Mouse (Mus musculus) testis, adult 10 weeks (tissue): ENCODE data around the gene Gm10198. TPM values are rescaled to one million over a fixed set of nuclear protein-coding genes. Genes with fewer than 3 reads are reported as not detected.

Experiments used
- polyA plus RNA-seq: library from polyadenylated mRNA; stranded (reverse); fragments of 350-450 nt; fragmentation: Illumina TruSeq; extraction: RNeasy Lipid Tissue Mini Kit (QIAGEN cat#74804); gene quantifications from one replicate; pipeline ENCODE4 v1.2.3, GENCODE M21; 2014; ENCODE audit warnings: low read depth, low replicate concordance

Gm10198 gene
- not detected for polyA plus RNA-seq

DNA sequence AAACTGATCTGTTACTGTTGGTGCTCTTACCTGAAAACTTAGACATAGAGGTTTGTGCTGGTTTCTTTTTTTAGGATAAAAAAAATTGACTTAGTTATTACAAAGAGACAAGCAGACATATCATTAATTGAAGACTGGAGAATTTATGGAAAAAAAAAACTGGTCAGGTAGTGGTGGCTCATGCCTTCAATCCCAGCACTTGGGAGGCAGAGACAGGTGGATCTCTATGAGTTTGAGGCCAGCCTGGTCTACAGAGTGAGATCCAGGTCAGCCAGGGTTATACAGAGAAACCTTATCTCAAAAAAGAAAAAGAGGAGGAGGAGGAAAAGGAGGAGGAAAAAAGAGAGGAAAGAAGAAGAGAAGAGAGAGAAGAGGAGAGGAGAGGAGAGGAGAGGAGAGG is at the start of gene Gm10198:
Gene Gm10198, plus strand, starts transcription at position 301 of the 400 bp plus-strand sequence.

Other genes starting within 250 kb of the Gm10198 start
- gene Gpbp1, start 102.7 kb upstream of the Gm10198 start, polyA plus RNA-seq, result 615 TPM
- not detected for gene Gm49496, start 42.8 kb upstream of the Gm10198 start, polyA plus RNA-seq
- 101 TPM for gene Mier3, start 88.2 kb downstream of the Gm10198 start, polyA plus RNA-seq
- gene Map3k1, start 216.2 kb downstream of the Gm10198 start, polyA plus RNA-seq, result 4.1 TPM